Comparison of ENCODE assay signal across 21 mouse cellular contexts in genomic region chr6:135542356-135542755, GRCm38 (mm10).
DNase-seq lines count a peak whose midpoint lies in the region; ATAC-seq lines count a peak whose summit lies in the region.
"Had no signal": no experiment of that assay in that cellular context is flagged by ENCODE, and none has a peak within 500 bp of the region (broad histone marks: within the 10 kb centered on the region; RNA-seq: fewer than 3 reads in every experiment).

No protein-coding gene starts in this region.

- no peaks in the 10 kb centered on the region for H3K27me3 ChIP-seq in kidney, embryonic 16.5 days (ENCODE audit: insufficient read depth, low read length)
- H3K27me3 ChIP-seq in kidney, embryonic 15.5 days, result no peaks in the 10 kb centered on the region
- H3K27me3 ChIP-seq in midbrain, embryonic 11.5 days (ENCODE audit: control insufficient read depth, insufficient read depth, low read length), result no peaks in the 10 kb centered on the region
- no peaks in the 10 kb centered on the region for H3K27me3 ChIP-seq in midbrain, embryonic 14.5 days (ENCODE audit: control insufficient read depth, insufficient read depth, low read length)
- H3K27me3 ChIP-seq: forebrain, embryonic 15.5 days; hindbrain, embryonic 13.5 days had no signal

- peak; percentile 36 for DNase-seq in kidney, adult 11 months
- peak; percentile 58 for DNase-seq in kidney, adult 9 months
- peak; percentile 31 for DNase-seq in midbrain, embryonic 11.5 days (ENCODE audit: low spot score, missing footprints)
- no peak for DNase-seq in midbrain, embryonic 14.5 days
- DNase-seq in adipocyte (ENCODE audit: low spot score), result no peak
- DNase-seq: adrenal gland, adult 2 months; adrenal gland, postnatal 25 days; cerebellum, adult 18-20 months; cerebellum, adult 9-11 months; gastrocnemius, postnatal 36 days; heart, adult 18-20 months; heart, postnatal 14 days had no signal

- no peak for ATAC-seq in kidney, embryonic 16.5 days (ENCODE audit: low FRiP score, low TSS enrichment)
- ATAC-seq in kidney, embryonic 15.5 days (replicated peaks; ENCODE audit: low FRiP score), result no peak
- no peak for ATAC-seq in midbrain, embryonic 11.5 days (ENCODE audit: low FRiP score)
- no peak for ATAC-seq in midbrain, embryonic 14.5 days (ENCODE audit: low FRiP score, low TSS enrichment)
- ATAC-seq: activated CD4-positive, CD25-positive, alpha-beta regulatory T cell, adult 4 months; forebrain, embryonic 15.5 days; Patski had no signal

- no peaks in the 10 kb centered on the region for H3K4me1 ChIP-seq in kidney, embryonic 16.5 days (ENCODE audit: insufficient read depth, low read length)
- 0 out of 2 replicates have a peak, but pooled peaks cover 5% of the 10 kb centered on the region for H3K4me1 ChIP-seq in kidney, embryonic 15.5 days
- no peaks in the 10 kb centered on the region for H3K4me1 ChIP-seq in midbrain, embryonic 11.5 days (ENCODE audit: control insufficient read depth, insufficient read depth, low read length)
- H3K4me1 ChIP-seq in midbrain, embryonic 14.5 days (ENCODE audit: control insufficient read depth, insufficient read depth, low read length), result peaks cover 8% of the 10 kb centered on the region; the same call in 1 of the 2 replicates
- H3K4me1 ChIP-seq: heart, embryonic 15.5 days had no signal

- no peak overlapping the region for H3K4me3 ChIP-seq in kidney, embryonic 16.5 days (ENCODE audit: low read length)
- no peak overlapping the region for H3K4me3 ChIP-seq in kidney, embryonic 15.5 days (replicated peaks)
- no peak overlapping the region for H3K4me3 ChIP-seq in midbrain, embryonic 11.5 days (ENCODE audit: low read depth, low read length)
- no peak overlapping the region for H3K4me3 ChIP-seq in midbrain, embryonic 14.5 days (replicated peaks; ENCODE audit: low read depth, low read length)
- H3K4me3 ChIP-seq: embryonic facial prominence, embryonic 10.5 days; forebrain, embryonic 15.5 days; heart, embryonic 10.5 days; heart, embryonic 15.5 days; hindbrain, embryonic 13.5 days had no signal

- H3K4me2 ChIP-seq in kidney, embryonic 16.5 days (replicated peaks; ENCODE audit: low read depth, low read length), result no peak overlapping the region
- no peak overlapping the region for H3K4me2 ChIP-seq in kidney, embryonic 15.5 days
- H3K4me2 ChIP-seq in midbrain, embryonic 11.5 days, result no peak overlapping the region
- no peak overlapping the region for H3K4me2 ChIP-seq in midbrain, embryonic 14.5 days (ENCODE audit: low read length)
- H3K4me2 ChIP-seq: forebrain, embryonic 15.5 days; heart, embryonic 15.5 days; hindbrain, embryonic 13.5 days had no signal

- no peaks in the 10 kb centered on the region for H3K9me3 ChIP-seq in kidney, embryonic 16.5 days (ENCODE audit: low read length)
- no peaks in the 10 kb centered on the region for H3K9me3 ChIP-seq in kidney, embryonic 15.5 days (replicated peaks)
- H3K9me3 ChIP-seq in midbrain, embryonic 11.5 days (ENCODE audit: control insufficient read depth, low read length), result no peaks in the 10 kb centered on the region
- H3K9me3 ChIP-seq in midbrain, embryonic 14.5 days (ENCODE audit: control insufficient read depth, low read length), result no peaks in the 10 kb centered on the region
- H3K9me3 ChIP-seq: embryonic facial prominence, embryonic 10.5 days; forebrain, embryonic 15.5 days; heart, embryonic 10.5 days; heart, embryonic 15.5 days; hindbrain, embryonic 13.5 days had no signal

- H3K27ac ChIP-seq in kidney, embryonic 16.5 days (ENCODE audit: low read length), result no peak overlapping the region
- no peak overlapping the region for H3K27ac ChIP-seq in kidney, embryonic 15.5 days
- H3K27ac ChIP-seq in midbrain, embryonic 11.5 days (ENCODE audit: low read depth, low read length), result no peak overlapping the region
- no peak overlapping the region for H3K27ac ChIP-seq in midbrain, embryonic 14.5 days (replicated peaks; ENCODE audit: low read depth, low read length)
- H3K27ac ChIP-seq: embryonic facial prominence, embryonic 10.5 days; heart, embryonic 10.5 days; heart, embryonic 15.5 days; hindbrain, embryonic 13.5 days had no signal

- H3K9ac ChIP-seq in kidney, embryonic 16.5 days (replicated peaks; ENCODE audit: low read length), result no peak overlapping the region
- no peak overlapping the region for H3K9ac ChIP-seq in kidney, embryonic 15.5 days
- no peak overlapping the region for H3K9ac ChIP-seq in midbrain, embryonic 11.5 days (ENCODE audit: low read length)
- no peak overlapping the region for H3K9ac ChIP-seq in midbrain, embryonic 14.5 days (replicated peaks; ENCODE audit: low read length)
- H3K9ac ChIP-seq: forebrain, embryonic 15.5 days; heart, embryonic 15.5 days; hindbrain, embryonic 13.5 days had no signal

- WGBS in kidney, embryonic 16.5 days, result 70% methylated on average over 5 of the region's 5 CpGs
- 64% methylated on average over 5 of the region's 5 CpGs for WGBS in kidney, embryonic 15.5 days
- WGBS in midbrain, embryonic 11.5 days, result 56% methylated on average over 5 of the region's 5 CpGs
- 58% methylated on average over 5 of the region's 5 CpGs for WGBS in midbrain, embryonic 14.5 days

- no peaks in the 10 kb centered on the region for H3K36me3 ChIP-seq in kidney, embryonic 16.5 days (ENCODE audit: insufficient read depth, low read length)
- no peaks in the 10 kb centered on the region for H3K36me3 ChIP-seq in kidney, embryonic 15.5 days
- H3K36me3 ChIP-seq in midbrain, embryonic 11.5 days (ENCODE audit: control insufficient read depth, insufficient read depth, low read length), result no peaks in the 10 kb centered on the region
- H3K36me3 ChIP-seq in midbrain, embryonic 14.5 days (ENCODE audit: control insufficient read depth, insufficient read depth, low read length), result no peaks in the 10 kb centered on the region
- H3K36me3 ChIP-seq: embryonic facial prominence, embryonic 10.5 days; forebrain, embryonic 15.5 days; heart, embryonic 10.5 days; heart, embryonic 15.5 days; hindbrain, embryonic 13.5 days had no signal

Comparison
In these comparisons a context has a peak if more than half of its experiments do, and no peak if none do; other contexts are left out.
1. DNase-seq: peak in kidney, adult 11 months (single experiment), kidney, adult 9 months (single experiment) and midbrain, embryonic 11.5 days (single experiment); none in midbrain, embryonic 14.5 days (single experiment) and adipocyte (single experiment).